Mouse (Mus musculus) urinary bladder, postnatal 14 days (tissue): ENCODE data around the gene Ear14.
"Not testable (repeated sequence)": the region's sequence is repeated elsewhere in the genome, so short reads cannot be mapped to it uniquely, and the experiment has no call there.

Experiments used
- DNase-seq: peaks from one replicate; pipeline ENCODE4 v3.0.0; 2021; ENCODE audit warnings: low spot score

Ear14 gene

GRCm38 (mm10) chr14:51252206-51252605, 49.0 kb downstream of the Ear14 start:
- DNase-seq = not testable (repeated sequence)

GRCm38 (mm10) chr14:51253569-51253968, 50.4 kb downstream of the Ear14 start:
- no peak for DNase-seq
